Mouse (Mus musculus) thymus, postnatal 36 days (tissue): ENCODE measurements around the gene Tmem221.

ENCODE experiments used
- DNase-seq, 2 experiments: peaks; one replicate each; pipeline ENCODE4 v3.0.0; 2022; ENCODE audit warnings: mixed read lengths in 2 of 2

Tmem221 gene

DNA sequence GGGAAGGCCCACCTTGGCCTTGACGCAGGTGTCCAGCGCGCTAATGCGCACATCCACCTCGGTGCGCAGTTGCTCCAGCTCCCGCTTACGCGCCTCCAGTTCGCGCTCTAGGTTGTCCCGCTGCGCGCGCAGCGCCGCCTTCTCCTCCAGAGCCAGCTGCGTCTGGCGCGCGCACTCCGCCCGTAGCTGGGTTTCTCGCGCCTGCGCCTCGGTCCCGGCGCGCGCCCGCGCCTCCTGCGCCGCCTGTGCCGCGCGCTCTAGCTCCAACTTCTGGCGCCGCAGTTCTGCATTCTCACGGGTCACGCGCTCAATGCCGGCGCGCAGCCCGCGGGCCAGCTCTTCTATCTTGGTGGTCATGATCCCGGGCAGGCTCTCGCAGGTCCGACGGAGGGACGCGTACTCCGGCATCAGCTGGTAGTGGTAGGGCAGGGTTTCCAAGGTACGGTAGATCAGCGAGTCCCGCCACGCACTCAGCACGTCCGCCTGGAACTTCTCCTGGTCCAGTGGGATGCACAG is 51.0 kb downstream of the Tmem221 start:
- DNase-seq: peak; percentile 47 to 60

DNA sequence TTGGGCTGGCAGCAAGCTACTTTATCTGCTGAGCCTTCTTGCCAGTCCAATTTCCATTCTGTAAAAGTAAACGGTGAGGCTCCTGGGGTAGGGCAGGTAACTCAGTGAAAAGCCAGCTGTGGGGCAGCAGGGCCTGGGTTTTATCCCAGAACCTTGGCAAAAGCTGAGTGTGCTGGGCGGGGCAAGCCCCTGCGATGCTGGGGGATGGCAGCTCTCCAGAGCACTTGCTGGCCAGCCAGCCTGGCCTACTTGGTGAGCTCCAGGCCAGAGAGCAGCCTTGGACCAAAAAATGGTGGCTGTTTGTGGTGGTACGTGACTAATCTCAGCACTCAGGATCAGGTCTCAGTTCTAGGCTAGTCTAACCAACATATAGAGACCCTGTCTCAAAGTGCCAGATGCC is 52.7 kb downstream of the Tmem221 start:
- DNase-seq: no peak

- DNase-seq: no peak
Measured at GRCm38 (mm10) chr8:71505326-71505725, 53.3 kb downstream of the Tmem221 start.

- no peak for DNase-seq
Measured at GRCm38 (mm10) chr8:71504349-71504748, 54.3 kb downstream of the Tmem221 start.
